Mouse (Mus musculus): ENCODE measurements around the gene Gck. TPM values are rescaled to one million over a fixed set of nuclear protein-coding genes. Genes with fewer than 3 reads are reported as not detected.
A peak's percentile ranks its signal among the peaks of the same experiment; 100 is the strongest.

Gck gene
- polyA plus RNA-seq, 1 experiment from 2014 or later, result 0.33 TPM

- TF ChIP-seq CTCF (IDR thresholded peaks at IDR 0.05), result no peak
- H3K27me3 ChIP-seq, result no peaks in the 10 kb centered on the region
- ATAC-seq, result no peak
- no peak for DNase-seq (ENCODE audit: low read depth, low spot score)
- CTCF ChIA-PET, result interaction anchor here (1.3 to 3.0 kb wide), 5 partner anchors 9 to 31 kb away, joined by 3 to 10 read pairs (median 4); no protein-coding TSS in a partner anchor
- POLR2A ChIA-PET, result interaction anchor here (2.1 kb wide), 1 partner anchor 10 kb away, joined by 10 read pairs; the partner anchor contains the start of gene Pold2
- in situ Hi-C loops (cut with MboI; ENCODE audit: low pct_unique_long_range_greater_than_20kb), result loop anchor here (25.0 kb wide), 1 partner anchor 1580 kb away; no protein-coding TSS in a partner anchor
These were observed 82.7 kb downstream of the Gck start for GRCm38 (mm10) chr11:5867196-5867595.

DNA sequence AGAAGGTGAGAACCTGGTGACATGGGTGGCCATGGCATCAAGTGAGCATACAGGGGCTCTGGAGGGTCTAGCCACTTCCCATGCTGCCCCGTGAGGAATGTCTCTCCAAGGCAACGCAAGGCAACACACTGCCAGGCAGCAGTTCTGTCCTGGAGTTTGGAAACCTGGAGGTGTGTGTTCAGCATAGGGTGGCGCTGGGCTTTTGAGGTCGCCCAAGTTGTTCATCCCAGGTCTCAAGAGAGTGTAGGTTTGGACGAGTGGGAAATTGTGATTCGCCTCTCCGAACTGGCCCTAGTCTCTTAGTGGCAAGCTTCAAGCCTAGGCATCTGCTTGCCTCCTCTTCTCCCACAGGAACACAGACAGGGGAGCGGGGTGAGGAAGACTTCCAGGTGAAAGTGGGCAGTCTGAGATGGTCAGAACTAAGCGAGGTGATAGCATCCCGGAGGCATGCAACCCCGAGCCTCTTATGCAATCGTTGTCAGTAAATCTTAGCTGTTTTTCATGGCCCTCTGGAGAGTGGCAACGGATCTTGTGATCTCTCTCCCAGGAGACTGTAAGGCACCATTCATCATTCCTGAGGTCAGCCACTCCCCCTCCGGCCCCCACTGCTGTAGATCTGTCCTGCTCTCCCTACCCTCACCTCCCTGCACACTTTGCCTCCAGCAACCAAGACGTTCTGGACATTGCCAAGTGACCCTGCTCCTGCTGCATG, 87.3 kb downstream of the Gck start:
- ATAC-seq (peak; percentile 78), DNase-seq (ENCODE audit: low read depth, low spot score) (peak; percentile 90)
- no peak for TF ChIP-seq CTCF (IDR thresholded peaks at IDR 0.05)
- CTCF ChIA-PET, result interaction anchor here (1.4 kb wide), 1 partner anchor 17 kb away, joined by 4 read pairs; no protein-coding TSS in a partner anchor
- POLR2A ChIA-PET, result interaction anchor here (0.7 to 2.2 kb wide), 4 partner anchors 12 to 27 kb away, joined by 3 to 7 read pairs (median 4); partner anchors contain the start of genes Pold2 and Polm
- in situ Hi-C loops (cut with MboI; ENCODE audit: low pct_unique_long_range_greater_than_20kb), result loop anchor here (25.0 kb wide), 1 partner anchor 1575 kb away; no protein-coding TSS in a partner anchor
- no peaks in the 10 kb centered on the region for H3K27me3 ChIP-seq

- no peaks in the 10 kb centered on the region for H3K27me3 ChIP-seq
These were observed 88.0 kb downstream of the Gck start, which contains the start of gene Aebp1 for GRCm38 (mm10) chr11:5861678-5862393. Aebp1 (plus strand) TSS chr11:5861947.

GRCm38 (mm10) chr11:5860639-5861038, 89.2 kb downstream of the Gck start:
- ChIA-PET CTCF (interaction anchor here (1.2 to 1.4 kb wide), 2 partner anchors 25 to 26 kb away, joined by 3 to 6 read pairs; no protein-coding TSS in a partner anchor), POLR2A (interaction anchor here (0.5 to 1.4 kb wide), 3 partner anchors 24 to 63 kb away, joined by 3 to 5 read pairs (median 4); no protein-coding TSS in a partner anchor)
- no peaks in the 10 kb centered on the region for H3K27me3 ChIP-seq
- in situ Hi-C loops (cut with MboI; ENCODE audit: low pct_unique_long_range_greater_than_20kb), result loop anchor here (25.0 kb wide), 1 partner anchor 1573 kb away; no protein-coding TSS in a partner anchor
- ATAC-seq (no peak), DNase-seq (ENCODE audit: low read depth, low spot score) (no peak)
- no peak for TF ChIP-seq CTCF (IDR thresholded peaks at IDR 0.05)

More at GRCm38 (mm10) chr11:5861678-5862393, 88.0 kb downstream of the Gck start, which contains the start of gene Aebp1:
- ChIA-PET POLR2A (interaction anchor here (1.0 to 2.2 kb wide), 2 partner anchors 12 to 24 kb away, joined by 3 to 7 read pairs; partner anchors contain the start of gene Polm), CTCF (interaction anchor here (1.2 to 1.4 kb wide), 2 partner anchors 16 to 25 kb away, joined by 4 to 6 read pairs; no protein-coding TSS in a partner anchor)
- no peak for TF ChIP-seq CTCF (IDR thresholded peaks at IDR 0.05)
- ATAC-seq, result no peak
- in situ Hi-C loops (cut with MboI; ENCODE audit: low pct_unique_long_range_greater_than_20kb), result loop anchor here (25.0 kb wide), 1 partner anchor 1575 kb away; no protein-coding TSS in a partner anchor
- no peak for DNase-seq (ENCODE audit: low read depth, low spot score)

DNA sequence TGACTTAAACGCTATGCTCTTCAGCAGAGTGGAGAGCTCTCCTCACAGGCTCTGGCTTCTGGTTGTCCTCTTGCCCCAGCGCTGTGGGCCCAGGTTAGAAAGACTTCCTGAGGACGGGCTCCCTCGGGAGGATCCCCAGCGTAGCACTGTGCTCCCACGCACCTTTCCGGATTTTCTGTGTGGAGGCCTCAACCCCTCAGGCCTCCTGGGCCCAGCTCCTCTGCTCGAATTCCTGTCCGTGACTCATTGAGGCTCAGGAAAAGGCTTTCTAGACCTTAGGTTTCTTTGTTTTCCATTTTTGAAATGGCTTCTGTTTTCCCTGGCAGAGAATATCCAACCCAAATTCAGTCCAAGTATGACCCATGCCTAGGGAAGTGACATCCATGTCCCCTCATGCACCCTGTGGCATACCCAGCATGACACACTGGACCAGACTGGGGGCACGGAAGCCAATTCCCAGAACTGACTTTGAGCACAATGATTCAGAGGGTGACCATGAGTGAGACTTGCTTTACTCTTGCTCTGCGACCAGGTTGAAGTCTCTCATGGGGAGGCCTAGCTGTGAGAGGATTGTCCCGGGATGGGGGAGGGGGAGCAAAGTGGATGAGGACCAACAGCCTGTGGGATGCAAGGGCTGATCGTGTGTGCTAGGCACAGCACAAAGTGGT, 89.9 kb downstream of the Gck start:
- CTCF ChIA-PET, result interaction anchor here (0.9 to 1.4 kb wide), 2 partner anchors 24 to 26 kb away, joined by 3 read pairs; no protein-coding TSS in a partner anchor
- POLR2A ChIA-PET, result interaction anchor here (0.5 to 1.4 kb wide), 4 partner anchors 19 to 64 kb away, joined by 3 to 5 read pairs (median 4); no protein-coding TSS in a partner anchor

GRCm38 (mm10) chr11:5858723-5859122, 91.2 kb downstream of the Gck start:
- in situ Hi-C loops (cut with MboI; ENCODE audit: low pct_unique_long_range_greater_than_20kb), result loop anchor here (25.0 kb wide), 1 partner anchor 1571 kb away; no protein-coding TSS in a partner anchor
- ChIA-PET POLR2A (interaction anchor here (1.2 kb wide), 1 partner anchor 20 kb away, joined by 3 read pairs; no protein-coding TSS in a partner anchor), CTCF (interaction anchor here (1.5 kb wide), 1 partner anchor 22 kb away, joined by 3 read pairs; no protein-coding TSS in a partner anchor)
- no peak for TF ChIP-seq CTCF (IDR thresholded peaks at IDR 0.05)
- H3K27me3 ChIP-seq, result no peaks in the 10 kb centered on the region
- ATAC-seq (no peak), DNase-seq (ENCODE audit: low read depth, low spot score) (no peak)

More for the DNA sequence above, 89.9 kb downstream of the Gck start:
- H3K27me3 ChIP-seq, result no peaks in the 10 kb centered on the region
- TF ChIP-seq CTCF (IDR thresholded peaks at IDR 0.05), result no peak
- DNase-seq (ENCODE audit: low read depth, low spot score) (no peak), ATAC-seq (no peak)
- in situ Hi-C loops (cut with MboI; ENCODE audit: low pct_unique_long_range_greater_than_20kb), result loop anchor here (25.0 kb wide), 1 partner anchor 1573 kb away; no protein-coding TSS in a partner anchor

DNA sequence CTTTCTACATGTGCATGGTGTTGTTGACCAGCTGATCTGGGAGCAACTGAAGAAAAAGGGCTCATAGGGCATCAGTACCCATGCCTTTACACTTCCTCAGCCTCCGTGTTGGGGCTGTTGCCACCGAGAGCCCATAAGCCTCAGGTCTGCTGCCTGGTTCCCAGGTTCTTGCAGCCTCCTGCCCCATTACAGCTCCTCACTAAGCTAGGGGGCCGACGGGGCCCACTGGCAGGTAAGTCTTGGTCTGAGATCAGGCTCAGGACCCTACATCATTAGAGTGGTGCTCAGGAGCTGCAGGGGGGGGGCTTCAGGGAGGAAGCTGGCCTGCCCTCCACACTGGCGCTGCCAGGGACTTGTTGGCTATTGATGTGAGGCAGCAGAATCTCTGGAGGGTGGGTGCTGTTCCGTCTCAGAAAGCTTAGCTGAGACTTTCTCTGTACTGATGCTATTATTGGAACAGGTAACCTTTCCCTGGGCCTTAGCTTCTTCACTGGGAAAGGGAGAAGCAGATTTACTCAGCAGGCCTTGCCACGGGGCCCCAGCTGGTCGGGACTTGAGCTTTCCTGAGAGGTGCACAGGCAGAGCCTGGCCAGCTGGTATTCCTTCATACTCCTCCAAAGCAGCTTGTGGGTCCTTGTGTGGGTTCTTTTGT, 93.3 kb downstream of the Gck start:
- in situ Hi-C loops (cut with MboI; ENCODE audit: low pct_unique_long_range_greater_than_20kb), result loop anchor here (25.0 kb wide), 1 partner anchor 1569 kb away; no protein-coding TSS in a partner anchor
- ATAC-seq (peak; percentile 8), DNase-seq (ENCODE audit: low read depth, low spot score) (no peak)
- ChIA-PET POLR2A (interaction anchor here (0.9 to 2.4 kb wide), 3 partner anchors 20 to 21 kb away, joined by 3 to 14 read pairs (median 5); partner anchors contain the start of gene Pold2), CTCF (interaction anchor here (1.1 to 3.2 kb wide), 6 partner anchors 9 to 30 kb away, joined by 3 to 15 read pairs (median 8); partner anchors contain the start of gene Pold2)
- no peak for TF ChIP-seq CTCF (IDR thresholded peaks at IDR 0.05)
- H3K27me3 ChIP-seq, result no peaks in the 10 kb centered on the region

DNA sequence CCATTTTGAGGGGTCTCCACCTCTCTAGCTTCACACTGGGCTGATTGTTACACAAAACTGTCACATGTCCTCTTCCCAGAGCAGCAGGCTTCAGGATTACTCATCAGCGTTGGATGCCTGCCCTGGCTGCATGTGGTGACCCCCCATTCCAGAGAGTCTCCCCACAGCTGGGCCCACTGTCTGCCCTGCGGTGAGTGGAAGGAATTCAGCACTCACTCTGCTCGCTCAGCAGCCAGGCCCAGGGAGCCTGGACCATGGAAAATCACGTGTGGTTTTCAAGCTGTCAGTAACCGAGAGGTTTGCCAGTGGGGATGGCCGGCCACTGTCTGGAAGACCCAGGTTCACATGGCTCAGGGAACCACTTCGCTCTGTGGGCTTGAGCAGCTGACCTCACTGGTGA, 94.0 kb downstream of the Gck start:
- peak; percentile 64 for ATAC-seq
- peak; percentile 84 for DNase-seq (ENCODE audit: low read depth, low spot score)
- no peak for TF ChIP-seq CTCF (IDR thresholded peaks at IDR 0.05)
- H3K27me3 ChIP-seq, result no peaks in the 10 kb centered on the region
- ChIA-PET CTCF (interaction anchor here (0.8 to 3.2 kb wide), 6 partner anchors 9 to 30 kb away, joined by 3 to 15 read pairs (median 8); partner anchors contain the start of gene Pold2), POLR2A (interaction anchor here (0.9 to 2.4 kb wide), 2 partner anchors 20 to 22 kb away, joined by 3 to 14 read pairs; partner anchors contain the start of gene Pold2)
- in situ Hi-C loops (cut with MboI; ENCODE audit: low pct_unique_long_range_greater_than_20kb), result loop anchor here (25.0 kb wide), 1 partner anchor 1569 kb away; no protein-coding TSS in a partner anchor

All from Patski (cell line).